Mouse (Mus musculus) lung, postnatal 4 days (tissue): ENCODE data around the gene Pxylp1.

Experiments
- DNase-seq, 2 experiments: peaks; one replicate each; pipeline ENCODE4 v3.0.0; 2021

The Pxylp1 gene

DNA sequence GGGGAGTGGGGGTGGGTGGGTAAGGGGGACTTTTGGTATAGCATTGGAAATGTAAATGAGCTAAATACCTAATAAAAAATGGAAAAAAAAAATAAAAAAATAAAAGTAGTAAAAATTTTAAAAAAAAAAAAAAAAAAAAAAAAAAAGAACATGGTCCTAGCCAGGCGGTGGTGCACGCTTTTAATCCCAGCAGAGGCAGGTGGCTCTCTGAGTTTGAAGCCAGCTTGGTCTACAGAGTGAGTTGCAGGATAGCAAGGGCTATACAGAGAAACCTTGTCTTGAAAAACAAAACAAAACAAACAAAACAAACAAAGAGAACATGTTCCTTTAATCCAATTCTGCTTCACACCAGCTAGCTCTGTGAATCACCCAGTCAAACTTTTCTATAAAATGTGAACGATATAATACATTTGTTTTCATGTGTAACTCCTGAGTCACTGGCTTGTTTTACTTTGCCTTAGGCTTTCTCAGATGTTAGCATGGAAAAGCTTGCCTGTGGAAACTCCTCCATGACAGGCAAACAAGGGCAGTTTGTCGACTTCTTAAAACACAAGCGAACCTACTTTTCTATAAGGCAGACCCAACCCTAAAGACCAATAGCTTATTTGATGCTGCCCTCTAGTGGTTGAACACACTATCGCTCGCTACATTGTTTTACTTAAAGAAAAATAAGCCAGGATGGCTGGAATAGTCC is 74.2 kb downstream of the Pxylp1 start:
- DNase-seq: peak in 1 of 2 experiments; percentile 67

DNA sequence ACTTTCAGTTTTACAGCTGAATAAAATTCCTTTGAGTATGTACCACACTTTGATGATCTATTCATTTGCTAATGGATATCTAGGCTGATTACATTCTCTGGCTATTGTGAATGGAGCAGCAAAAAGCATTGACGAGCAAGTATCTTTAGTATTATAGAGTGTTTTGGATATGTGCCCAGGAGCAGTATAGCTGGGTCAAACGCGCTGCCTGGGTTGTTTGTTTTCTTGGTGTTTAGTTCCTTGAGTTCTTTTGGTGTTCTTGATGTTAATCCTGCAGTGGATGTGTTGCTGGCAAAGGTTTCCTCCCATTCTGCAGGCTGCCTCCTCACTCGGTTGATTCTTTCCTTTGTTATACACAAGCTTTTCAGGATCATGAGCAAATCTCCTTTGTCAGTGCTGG is 80.5 kb downstream of the Pxylp1 start:
- no peak for DNase-seq

DNA sequence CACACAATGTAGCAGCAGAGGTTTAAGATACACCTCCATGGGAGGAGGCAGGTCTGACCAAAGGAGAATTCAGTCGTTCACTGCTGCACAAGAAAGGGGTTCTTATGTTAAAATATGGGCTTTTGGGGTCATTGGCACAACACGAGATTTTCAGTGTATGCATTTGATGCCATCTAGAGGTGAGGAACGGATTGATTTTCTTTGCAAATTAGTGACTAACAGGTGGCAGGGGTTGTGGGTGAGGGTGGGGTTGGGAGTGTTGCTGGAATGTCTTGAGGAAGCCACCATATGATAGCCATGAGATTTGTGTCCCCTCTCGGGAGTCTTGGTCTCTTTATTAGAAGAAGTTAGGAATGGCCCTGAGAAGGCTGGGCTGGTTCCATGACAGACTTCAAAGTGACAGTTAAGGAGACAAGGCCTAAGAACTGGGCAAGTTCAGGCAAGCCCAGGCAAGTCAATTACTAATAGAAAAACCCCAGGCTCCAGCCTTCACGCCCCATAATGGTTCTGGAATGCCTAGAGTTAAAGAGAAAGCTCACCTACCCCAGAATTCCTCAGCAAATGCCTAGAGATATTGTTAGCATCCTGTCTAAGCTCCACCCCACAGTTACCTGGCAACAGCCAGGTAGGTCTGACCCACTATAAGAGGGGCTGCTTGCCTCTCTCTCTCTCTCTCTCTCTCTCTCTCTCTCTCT is 92.2 kb downstream of the Pxylp1 start:
- no peak for DNase-seq

DNA sequence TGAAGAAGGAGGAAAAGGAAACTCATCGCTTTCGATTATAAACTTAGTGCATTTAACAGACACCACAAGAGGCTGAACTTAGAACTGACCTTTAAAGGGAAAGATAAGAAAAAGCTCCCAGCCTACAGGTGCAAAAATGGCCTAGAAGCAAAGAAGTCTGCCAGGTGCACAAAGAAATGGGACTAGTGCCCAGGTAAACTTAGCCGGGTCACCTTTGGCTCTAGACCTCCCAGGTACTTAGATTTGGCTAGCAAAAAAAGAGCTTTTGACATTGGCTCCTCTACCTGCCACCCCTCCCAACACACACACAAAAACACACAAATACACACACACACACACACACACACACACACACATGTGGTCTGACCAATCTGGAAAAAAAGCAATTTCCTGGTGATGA is 95.2 kb downstream of the Pxylp1 start:
- DNase-seq: no peak

DNA sequence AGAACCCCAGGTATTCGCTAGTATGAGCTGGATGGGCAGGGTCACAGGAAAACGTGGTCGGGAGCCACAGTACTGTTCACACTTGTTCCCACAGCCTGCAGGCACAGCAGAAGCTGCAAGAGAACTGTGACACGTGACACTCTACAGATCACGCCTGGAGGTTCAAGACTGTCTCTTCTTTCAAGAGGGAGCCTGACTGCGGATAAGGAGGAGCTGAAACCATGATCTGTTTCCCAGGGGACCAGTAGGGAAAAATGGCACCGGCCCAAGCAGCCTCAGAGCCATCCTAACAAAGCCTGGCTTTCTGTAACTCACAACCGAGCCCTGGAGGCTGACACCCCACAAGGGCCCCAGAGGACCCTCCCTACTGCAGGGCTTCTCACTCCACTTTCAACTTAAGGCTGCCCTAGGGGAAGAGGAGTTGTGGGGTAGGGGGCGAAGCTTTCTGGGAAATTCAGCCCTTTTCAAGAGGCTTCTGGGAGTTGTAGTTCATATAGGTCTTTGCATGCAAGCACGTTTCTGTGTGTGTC is 97.0 kb downstream of the Pxylp1 start:
- peak in 1 of 2 experiments; percentile 25 for DNase-seq

DNA sequence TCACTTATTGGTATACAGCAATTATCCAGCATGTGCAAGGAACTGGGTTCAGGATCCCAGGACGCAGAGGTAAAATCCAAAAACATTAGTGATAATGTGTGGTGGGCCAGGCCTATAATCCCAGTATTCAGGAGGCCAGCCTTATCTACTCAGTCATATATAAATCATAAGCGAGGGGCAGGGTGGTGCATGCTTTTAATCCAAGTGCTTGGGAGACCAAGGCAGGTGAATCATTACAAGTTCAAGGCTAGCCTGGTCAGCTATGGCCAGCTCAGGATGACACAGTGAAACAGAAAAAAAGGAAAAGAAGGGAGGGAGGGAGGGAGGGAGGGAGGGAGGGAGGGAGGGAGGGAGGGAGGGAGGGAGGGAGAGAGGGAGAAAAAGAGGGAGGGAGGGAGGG is 97.9 kb downstream of the Pxylp1 start:
- no peak for DNase-seq

DNA sequence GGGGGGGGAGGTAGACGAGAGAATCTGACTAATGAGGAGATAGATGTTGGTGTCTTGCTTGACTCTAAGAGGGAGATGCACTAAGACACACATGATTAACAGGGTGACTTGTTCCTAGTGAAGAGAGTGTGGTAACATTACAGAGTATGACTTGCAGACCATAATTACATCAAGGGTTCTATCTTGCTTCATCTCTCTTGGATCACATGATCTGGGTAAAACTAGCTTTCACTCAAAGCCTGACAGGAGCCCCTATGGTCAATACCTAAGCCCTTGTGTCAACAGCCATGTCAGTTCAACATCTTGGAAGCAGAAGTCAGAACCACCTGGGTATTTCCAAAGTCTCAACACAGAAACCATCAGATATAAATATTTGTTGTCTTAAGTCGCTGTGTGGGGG is 99.9 kb downstream of the Pxylp1 start:
- no peak for DNase-seq

DNA sequence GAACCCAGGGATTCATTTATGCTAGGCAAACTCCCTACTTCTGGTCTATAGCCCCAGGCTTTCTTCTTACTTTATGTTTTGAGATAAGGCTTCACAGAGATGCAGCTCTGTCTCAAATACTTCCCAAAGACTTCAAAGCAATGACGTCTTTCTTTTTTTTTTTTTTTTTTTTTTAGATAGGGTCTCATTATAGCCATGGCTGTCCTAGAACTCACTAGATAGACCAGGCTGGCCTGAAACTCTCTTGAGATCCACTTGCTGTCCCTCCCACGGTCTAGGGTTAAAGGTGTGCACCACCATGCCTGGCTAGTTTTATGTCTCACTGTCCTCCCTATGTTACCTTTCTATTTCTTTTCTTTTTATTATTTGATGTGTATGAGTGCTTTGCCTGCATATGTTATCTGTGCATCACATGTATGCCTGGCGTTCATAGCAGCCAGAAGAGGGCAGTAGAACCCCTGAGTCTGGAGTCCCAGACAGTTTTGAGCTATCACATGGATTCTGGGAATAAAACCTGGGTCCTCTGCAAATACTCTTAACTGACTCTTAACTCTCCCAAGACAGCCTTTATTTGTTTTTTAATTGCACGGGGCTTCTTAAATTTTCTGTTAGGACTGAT is 102.0 kb downstream of the Pxylp1 start:
- DNase-seq: no peak

DNA sequence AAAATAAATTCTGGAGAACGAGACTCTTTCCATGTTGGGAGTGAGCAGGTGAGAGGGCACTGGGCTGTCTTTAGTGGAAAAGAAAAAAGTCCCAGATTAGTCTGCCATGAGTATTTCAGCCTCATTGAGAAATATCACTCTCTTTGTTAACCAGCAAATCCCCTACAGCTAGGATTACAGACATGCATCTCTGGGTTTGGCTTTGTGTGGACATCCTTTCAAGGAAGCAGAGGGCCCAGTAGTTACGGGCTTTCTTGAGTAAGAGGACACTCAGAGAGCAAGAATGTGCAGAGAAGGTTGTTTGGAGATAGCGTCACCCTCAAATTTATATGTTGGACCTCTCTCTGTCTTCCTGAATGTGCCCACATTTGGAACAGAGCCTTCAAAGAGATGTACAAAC is 102.6 kb downstream of the Pxylp1 start:
- DNase-seq: no peak

DNA sequence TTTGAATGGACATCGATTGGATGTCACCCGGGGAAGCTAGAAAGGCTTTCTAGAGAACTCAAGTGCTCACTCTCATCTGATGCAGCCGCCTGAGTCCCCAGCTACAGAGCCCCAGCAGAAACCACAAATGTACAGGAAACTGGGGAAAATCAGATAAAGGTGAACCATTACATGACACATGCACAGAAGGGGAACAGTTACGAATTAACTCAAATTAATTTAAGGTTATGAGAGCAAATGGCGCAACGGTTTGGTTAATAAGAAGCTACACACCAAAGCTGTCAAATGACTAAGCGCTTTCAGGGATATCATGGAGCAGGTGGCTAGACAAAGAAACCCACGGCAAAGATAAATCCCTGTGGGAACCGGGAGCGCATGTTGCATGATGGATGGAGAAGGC is 104.7 kb downstream of the Pxylp1 start:
- no peak for DNase-seq

DNA sequence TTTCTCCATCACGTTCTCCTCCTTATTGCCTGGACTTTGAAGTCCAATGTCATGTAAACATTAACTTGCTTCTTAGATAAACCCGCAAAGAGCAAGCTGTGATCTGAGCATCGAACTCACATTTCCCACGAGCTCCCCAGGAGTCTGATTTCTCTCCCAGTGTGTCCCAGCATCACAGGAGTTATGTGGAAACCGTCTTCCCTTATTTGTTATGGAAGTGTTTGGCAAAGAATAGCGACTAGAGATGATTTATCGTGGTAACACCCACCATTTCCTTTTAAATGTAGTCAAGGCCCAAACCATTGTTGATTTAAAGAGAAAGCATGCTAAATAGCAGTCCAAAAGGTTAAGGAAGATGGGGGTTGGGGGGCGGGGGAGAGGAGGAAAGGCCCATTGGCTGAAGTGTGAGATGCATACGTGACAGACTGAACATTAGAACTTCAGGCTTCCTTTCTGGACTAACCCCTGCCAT is 106.6 kb downstream of the Pxylp1 start:
- DNase-seq: no peak

DNA sequence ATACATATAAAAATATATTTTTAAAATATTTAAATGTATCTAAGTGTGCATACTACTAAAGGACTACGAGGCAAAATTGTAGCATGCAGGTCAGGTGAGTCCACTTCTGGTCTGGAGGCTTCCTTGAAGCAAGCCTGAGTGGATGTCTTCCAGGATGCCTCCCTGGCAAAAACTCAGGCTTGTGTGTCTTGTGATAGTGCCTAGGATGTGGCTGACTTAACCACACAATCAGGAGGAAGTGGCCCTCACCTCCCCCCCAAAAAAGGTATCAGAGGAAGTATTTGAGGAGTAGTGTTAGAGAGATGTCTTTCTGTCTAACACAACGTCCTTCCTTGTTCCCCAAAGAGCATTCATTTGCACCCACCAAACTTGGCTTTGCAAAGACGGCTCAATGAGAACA is 107.3 kb downstream of the Pxylp1 start:
- no peak for DNase-seq

DNA sequence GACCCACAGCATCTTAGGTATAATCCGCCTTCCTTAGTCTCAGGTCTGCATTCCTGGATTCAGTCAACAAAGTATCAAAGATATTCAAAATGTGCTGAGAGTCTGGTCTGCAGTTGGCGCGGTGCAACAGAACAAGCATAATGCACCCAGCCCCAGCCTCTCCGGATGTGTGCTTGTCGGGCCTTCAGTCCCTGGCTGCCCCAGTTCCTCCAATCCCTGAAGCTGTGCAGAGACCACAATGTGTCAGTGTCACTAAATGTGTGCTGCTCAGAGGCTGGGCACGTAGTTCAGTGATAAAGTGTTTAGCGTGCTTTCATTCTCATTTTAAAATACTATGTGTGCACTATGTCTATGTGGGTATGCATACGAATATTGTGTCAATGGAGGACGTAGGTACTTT is 108.8 kb downstream of the Pxylp1 start:
- no peak for DNase-seq

DNA sequence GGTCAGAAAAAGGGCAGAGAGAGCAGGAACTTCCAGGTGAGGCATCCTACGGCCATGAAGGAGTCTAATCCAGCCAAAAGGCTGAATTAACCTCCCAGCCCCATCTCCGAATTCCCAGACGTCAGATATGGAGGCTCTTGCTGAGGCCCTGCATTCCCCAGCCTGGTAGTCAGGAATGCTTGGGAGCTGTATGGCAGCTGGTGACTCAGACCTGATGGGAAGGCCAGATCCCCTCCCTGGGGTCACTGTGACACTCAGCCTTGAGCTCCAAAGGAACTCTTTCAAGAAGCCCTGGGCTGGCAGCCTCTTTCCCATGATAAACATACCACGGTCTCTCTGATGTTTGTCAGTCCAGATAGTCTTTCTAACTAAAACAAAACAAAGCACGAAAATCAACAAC is 109.2 kb downstream of the Pxylp1 start:
- DNase-seq: peak in 1 of 2 experiments; percentile 27

DNA sequence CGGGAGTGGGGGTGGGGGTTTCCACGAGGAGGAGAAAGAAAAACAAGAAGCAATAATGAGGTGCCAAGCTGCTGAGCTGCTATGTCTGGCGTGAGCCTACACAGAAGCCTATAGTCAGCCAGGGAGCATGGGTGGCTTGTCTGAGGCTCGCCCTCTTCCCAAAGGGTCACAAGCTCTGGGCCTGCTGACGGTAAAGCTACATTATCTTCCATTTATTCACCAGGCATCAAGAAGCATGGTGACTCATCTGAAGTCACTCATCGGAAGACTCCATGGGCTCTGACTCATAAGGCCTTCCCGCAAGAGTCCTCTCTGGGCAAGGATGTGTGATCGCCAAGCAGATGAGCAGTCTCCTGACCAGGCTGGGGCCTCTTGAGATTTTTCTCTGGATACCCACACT is 110.4 kb downstream of the Pxylp1 start:
- DNase-seq: no peak
